Mouse (Mus musculus) adrenal gland, adult 18-20 months (tissue): ENCODE data around the gene Nap1l3. TPM values are rescaled to one million over a fixed set of nuclear protein-coding genes. Genes with fewer than 3 reads are reported as not detected.

Source experiments
- DNase-seq, 2 experiments: peaks; one replicate each; pipeline ENCODE4 v3.0.0; 2021 to 2022; ENCODE audit warnings: low spot score in 2 of 2
- long read RNA-seq, 2 experiments: library from polyadenylated mRNA; stranded (forward); transcript quantifications; one replicate each; pipeline ENCODE4 v2.0.0; 2021
- total RNA-seq, 2 experiments: library from RNA; stranded (reverse); gene quantifications; 1 replicate in 1 of 2; 2 replicates in 1 of 2; pipeline ENCODE4 v1.2.3; 2021

The Nap1l3 gene
- total RNA-seq: 1 to 10 TPM; 3.1 to 3.5 TPM
- long read RNA-seq, experiment 1, partial matches to known transcripts: 0 of 1 reads
- long read RNA-seq, experiment 1, other reads (novel, unspliced or antisense): 0 of 1 reads
- long read RNA-seq, experiment 2, transcript Nap1l3-201 (1 exons, 2,837 nt): major isoform, 11 of 11 reads
- long read RNA-seq, experiment 2, partial matches to known transcripts: 0 of 11 reads
- long read RNA-seq, experiment 2, other reads (novel, unspliced or antisense): 0 of 11 reads

DNA sequence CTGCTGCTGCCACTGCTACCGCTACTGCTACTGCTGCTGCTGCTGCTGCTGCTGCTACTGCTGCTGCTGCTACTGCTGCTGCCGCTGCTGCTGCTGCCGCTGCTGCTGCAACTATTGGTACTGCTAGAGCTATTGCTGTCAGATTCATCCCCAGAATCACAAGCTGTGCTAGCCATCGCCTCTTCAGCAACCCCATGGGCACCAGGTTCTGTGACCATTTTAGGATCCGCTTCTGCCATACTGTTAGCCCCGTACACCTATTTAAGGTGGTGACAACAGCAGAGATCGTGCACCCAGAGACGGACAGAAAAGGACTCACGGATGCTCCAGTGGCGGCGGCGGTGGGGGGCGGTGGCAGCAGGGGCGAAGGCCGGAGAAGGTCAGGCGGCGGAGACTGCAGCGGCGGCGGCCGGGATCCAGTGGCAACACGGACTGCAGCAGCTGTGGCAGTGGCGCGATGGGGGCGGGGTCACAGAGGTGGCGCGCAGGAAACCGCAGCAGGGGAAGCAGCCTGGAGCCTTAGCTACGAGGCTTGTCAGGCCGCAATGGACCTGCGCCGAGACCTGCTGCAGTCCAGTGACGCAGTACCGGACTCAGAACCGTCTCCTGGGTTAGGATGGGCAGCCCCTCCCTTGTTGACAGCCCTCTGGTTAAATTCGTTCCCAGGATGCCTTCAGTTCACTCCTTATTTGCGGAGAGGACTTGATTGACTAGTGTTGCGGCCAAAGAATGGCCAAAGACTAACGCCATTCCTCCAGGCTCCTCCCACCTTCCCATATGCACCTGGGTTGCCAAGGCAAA, at the start of gene Nap1l3:
Gene Nap1l3, minus strand, starts transcription at position 621 of the 801 bp plus-strand sequence.
- peak; percentile 36 to 41 for DNase-seq

DNA sequence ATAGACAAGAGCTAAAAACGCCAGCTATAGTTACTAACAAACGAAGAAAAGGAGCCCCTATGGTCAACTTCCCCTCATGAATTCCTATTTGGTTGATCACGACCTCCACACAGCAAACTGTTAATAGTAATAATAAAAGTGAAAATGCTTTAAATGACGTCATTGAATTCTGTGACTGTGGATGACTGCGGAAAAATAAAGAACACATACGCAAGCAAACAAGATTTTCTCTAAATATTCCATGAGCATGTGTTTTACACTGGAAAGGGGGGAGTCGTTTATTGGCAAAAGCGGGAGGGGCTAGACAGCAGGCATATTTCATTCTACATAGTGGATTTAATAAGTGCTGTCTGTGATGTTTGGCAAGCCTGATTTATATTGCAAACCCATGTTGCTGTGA, 451 bp upstream of the Nap1l3 start:
- DNase-seq: no peak
